Mouse (Mus musculus) thymus, adult 2 months (tissue): ENCODE measurements around the gene A830031A19Rik. TPM values are rescaled to one million over a fixed set of nuclear protein-coding genes. Genes with fewer than 3 reads are reported as not detected.

Experiments
- DNase-seq: peaks from one replicate; pipeline ENCODE4 v3.0.0; 2021
- H3K27ac ChIP-seq: fragments of 200-500 bp; 2 replicates; pipeline ENCODE4 v1.5.1; 2012; ENCODE audit warnings: low read length, control low read depth; ENCODE audit not compliant: control insufficient read depth, insufficient read depth
- H3K27me3 ChIP-seq: fragments of 200-500 bp; 2 replicates; pipeline ENCODE4 v1.6.1; 2012; ENCODE audit warnings: mild to moderate bottlenecking, low read length, moderate library complexity, mixed read lengths; ENCODE audit not compliant: control insufficient read depth, insufficient read depth
- H3K36me3 ChIP-seq: fragments of 200-500 bp; 2 replicates; pipeline ENCODE4 v1.6.1; 2012; ENCODE audit warnings: mild to moderate bottlenecking, low read length, moderate library complexity; ENCODE audit not compliant: control insufficient read depth, insufficient read depth
- H3K4me1 ChIP-seq: fragments of 200-500 bp; replicated peaks from 2 replicates; pipeline ENCODE4 v1.6.1; 2012; ENCODE audit warnings: low read length; ENCODE audit not compliant: control insufficient read depth, insufficient read depth
- H3K4me3 ChIP-seq: fragments of 200-500 bp; 2 replicates; pipeline ENCODE4 v1.5.1; 2012; ENCODE audit warnings: mild to moderate bottlenecking, low read length, control low read depth, moderate library complexity; ENCODE audit not compliant: control insufficient read depth, insufficient read depth
- CTCF ChIP-seq: fragments of 200-500 bp; IDR thresholded peaks from 2 replicates; pipeline ENCODE4 v1.5.1; 2012; ENCODE audit warnings: mild to moderate bottlenecking, control low read depth, low read length, moderate library complexity, borderline replicate concordance; ENCODE audit not compliant: control insufficient read depth, poor library complexity, insufficient read depth; ENCODE audit errors: extremely low read depth
- POLR2A ChIP-seq: fragments of 200-500 bp; IDR thresholded peaks from 2 replicates; pipeline ENCODE4 v1.6.1; 2012; ENCODE audit warnings: mild to moderate bottlenecking, low read length, control low read depth, moderate library complexity; ENCODE audit not compliant: control insufficient read depth, poor library complexity, insufficient read depth; ENCODE audit errors: extremely low read depth
- WGBS: fragments of 180-500 bp; shearing (Covaris S2); methylation state at CpG from one replicate; pipeline ENCODE4 v1.1.7; 2018; 5-methylcytosine and 5-hydroxymethylcytosine counted together
- polyA plus RNA-seq: library from polyadenylated mRNA; depleted of rRNA; stranded (reverse); fragments of >200 nt; gene quantifications from 2 replicates; pipeline ENCODE4 v1.2.3, GENCODE M21; 2012

A830031A19Rik gene
- polyA plus RNA-seq, 1 experiment: not detected

DNA sequence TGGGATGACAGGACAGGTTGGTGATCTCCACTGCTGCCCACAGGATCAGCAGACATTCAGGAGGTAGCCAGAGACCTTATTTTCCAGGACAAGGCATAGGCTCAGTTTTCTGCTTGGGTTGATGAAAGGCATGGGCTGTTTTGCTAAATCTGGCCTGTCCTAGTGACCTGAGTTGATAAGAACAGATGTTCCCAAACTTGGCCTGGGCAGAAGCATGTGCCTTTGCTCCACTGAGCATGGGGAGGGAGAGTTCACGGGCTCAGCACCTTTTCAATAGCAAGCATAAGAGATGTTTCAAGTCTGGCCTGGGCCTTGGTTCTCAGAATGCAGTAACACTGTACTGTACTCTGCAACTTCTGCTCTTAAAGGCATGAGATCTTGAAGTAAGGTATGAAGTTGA is 54.1 kb downstream of the A830031A19Rik start:
- no peak for DNase-seq
- no peak overlapping the region for H3K27ac ChIP-seq
- H3K4me1 ChIP-seq: no peaks in the 10 kb centered on the region
- H3K27me3 ChIP-seq: no peaks in the 10 kb centered on the region
- H3K36me3 ChIP-seq: no peaks in the 10 kb centered on the region
- no peak overlapping the region for H3K4me3 ChIP-seq
- WGBS: 86% methylated on average over 1 of the region's 1 CpGs
- no peak for TF ChIP-seq POLR2A
- TF ChIP-seq CTCF: no peak

DNA sequence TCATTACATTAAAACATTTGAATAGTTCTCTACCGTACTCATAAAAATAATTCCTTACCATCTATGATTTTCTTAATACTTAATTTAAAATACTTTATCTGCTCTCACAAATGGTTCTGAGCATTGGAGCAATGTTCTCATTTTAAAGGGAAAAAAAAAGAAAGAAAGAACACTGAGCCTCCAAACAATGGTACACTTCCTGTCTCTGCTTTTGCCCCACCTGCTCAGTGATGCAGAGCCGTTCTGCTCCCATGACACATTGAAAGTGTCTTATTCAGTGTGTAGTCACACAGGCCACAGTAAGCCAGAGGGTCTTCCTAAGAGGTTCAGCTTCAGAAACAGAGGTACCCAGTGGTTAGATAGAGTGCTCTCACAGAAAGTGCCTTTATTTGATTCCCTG is 56.1 kb downstream of the A830031A19Rik start:
- Histone ChIP-seq H3K27me3 (no peaks in the 10 kb centered on the region), H3K4me3 (no peak overlapping the region), H3K36me3 (no peaks in the 10 kb centered on the region), H3K4me1 (no peaks in the 10 kb centered on the region), H3K27ac (no peak overlapping the region)
- DNase-seq: no peak
- 58% methylated on average over 2 of the region's 2 CpGs for WGBS
- no peak for TF ChIP-seq POLR2A
- no peak for TF ChIP-seq CTCF

DNA sequence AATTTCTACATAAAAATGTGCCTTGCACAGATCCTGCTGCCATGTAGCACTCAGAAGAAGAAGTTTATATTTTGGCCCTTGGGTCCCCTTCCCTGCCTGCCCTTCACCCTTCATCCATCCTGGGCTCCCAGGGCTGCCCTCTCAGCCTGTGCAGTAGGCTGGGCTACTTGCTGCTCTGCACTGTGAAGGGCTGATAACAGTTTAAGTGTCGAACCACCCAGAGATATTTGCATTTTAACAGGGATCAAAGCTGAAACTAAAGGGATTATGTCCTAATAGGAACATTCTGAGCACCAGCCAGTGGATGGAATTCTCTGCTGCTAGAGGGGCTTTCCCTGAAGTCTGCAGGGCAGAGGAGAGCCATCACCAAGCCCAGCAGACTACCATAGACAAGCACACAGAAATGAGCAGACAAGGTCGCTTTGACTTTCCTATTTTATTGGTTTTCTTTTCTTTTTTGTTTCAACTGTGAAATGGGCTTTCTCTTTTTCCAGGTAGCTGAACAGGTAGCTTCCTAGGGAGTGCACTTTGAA is 58.1 kb downstream of the A830031A19Rik start:
- Histone ChIP-seq H3K27ac (no peak overlapping the region), H3K4me3 (no peak overlapping the region), H3K4me1 (no peaks in the 10 kb centered on the region), H3K27me3 (no peaks in the 10 kb centered on the region), H3K36me3 (no peaks in the 10 kb centered on the region)
- no peak for TF ChIP-seq POLR2A
- DNase-seq: no peak
- 65% methylated on average over 2 of the region's 2 CpGs for WGBS

DNA sequence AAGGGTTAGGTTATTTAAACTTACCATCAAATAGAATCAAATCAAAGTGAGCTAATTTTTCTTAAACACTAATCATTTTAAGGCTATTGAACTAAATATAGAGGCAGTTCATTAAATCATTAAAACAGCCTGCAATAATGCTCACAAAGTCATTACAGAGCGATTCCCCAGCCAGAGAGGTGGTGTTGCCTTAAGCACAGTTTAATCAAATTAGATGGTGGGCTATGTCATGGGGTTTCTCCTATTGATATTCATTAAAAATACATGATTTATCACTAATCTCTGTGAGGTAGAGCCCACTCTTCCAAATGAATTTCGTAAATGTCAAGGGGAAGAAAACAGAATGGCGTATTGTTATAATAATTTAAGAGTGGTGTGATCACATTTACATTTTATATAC is 58.8 kb downstream of the A830031A19Rik start:
- TF ChIP-seq CTCF: no peak
- no peak for TF ChIP-seq POLR2A
- Histone ChIP-seq H3K36me3 (no peaks in the 10 kb centered on the region), H3K4me1 (no peaks in the 10 kb centered on the region), H3K27me3 (no peaks in the 10 kb centered on the region), H3K27ac (no peak overlapping the region), H3K4me3 (no peak overlapping the region)
- DNase-seq: no peak
- 94% methylated on average over 3 of the region's 3 CpGs for WGBS

DNA sequence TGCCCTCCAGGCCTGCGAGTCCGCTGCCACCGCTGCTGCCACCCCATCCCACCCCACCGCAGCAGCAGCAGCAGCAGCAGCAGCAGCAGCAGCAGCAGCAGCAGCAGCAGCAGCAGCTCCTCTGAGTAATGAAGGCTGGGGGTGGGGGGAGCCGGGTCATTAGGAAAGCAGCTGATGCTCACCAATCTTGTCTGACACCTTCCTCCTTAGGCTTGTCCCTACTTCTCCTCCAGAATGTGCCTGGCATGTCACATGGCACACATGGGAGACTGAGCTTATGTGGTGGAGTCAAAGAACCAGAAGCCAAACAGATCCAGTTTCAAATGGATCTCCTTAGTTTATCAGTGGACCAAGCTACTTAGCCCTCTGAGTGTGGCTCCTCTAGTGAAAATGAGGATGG is 60.2 kb downstream of the A830031A19Rik start:
- no peaks in the 10 kb centered on the region for H3K27me3 ChIP-seq
- TF ChIP-seq CTCF (no peak), POLR2A (no peak)
- 95% methylated on average over 5 of the region's 5 CpGs for WGBS
- no peaks in the 10 kb centered on the region for H3K36me3 ChIP-seq
- no peak overlapping the region for H3K27ac ChIP-seq
- H3K4me3 ChIP-seq: no peak overlapping the region
- no peak for DNase-seq
- H3K4me1 ChIP-seq: no peaks in the 10 kb centered on the region

DNA sequence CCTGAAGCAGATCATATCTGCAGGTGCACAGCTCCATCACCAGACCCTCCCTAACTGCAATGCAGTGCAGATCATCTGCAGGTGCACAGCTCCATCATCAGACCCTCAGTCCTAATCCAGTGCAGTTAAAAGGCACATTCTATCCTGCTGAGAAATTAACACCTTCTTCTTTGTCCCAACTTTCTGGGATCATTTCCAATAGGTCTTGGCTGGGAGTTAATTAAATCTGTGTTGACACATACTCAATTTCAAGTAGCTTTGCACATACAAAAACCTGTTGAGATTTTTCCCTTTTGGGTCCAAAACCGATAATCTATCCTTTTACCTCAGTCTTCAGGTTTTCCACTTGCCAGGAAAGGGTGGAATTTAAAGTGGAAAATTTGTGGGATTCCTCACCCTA is 62.6 kb downstream of the A830031A19Rik start:
- DNase-seq: no peak
- H3K36me3 ChIP-seq: no peaks in the 10 kb centered on the region
- no peak overlapping the region for H3K27ac ChIP-seq
- no peaks in the 10 kb centered on the region for H3K4me1 ChIP-seq
- no peak overlapping the region for H3K4me3 ChIP-seq
- H3K27me3 ChIP-seq: no peaks in the 10 kb centered on the region
- 92% methylated on average over 1 of the region's 1 CpGs for WGBS
- TF ChIP-seq POLR2A: no peak
- TF ChIP-seq CTCF: no peak

DNA sequence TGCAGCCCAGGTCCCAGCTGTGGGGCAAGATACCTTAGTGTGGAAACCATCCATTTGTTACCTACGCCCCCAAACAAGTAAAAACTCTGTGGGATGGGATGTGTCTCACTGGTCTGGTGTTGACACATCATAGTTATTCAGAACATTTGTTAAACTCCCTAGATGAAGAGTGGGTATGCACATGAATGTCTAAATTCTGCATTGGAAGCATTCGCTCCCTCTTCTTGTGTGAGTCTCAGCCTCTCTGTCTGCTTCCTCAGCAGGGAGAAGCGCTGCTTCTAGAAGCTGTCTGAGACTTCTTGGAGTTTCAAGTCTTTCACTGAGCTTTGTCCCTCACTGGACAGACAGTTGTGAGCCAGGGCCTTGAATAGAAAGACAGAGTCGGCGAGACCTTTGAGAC is 65.9 kb downstream of the A830031A19Rik start:
- 95% methylated on average over 5 of the region's 5 CpGs for WGBS
- no peak for TF ChIP-seq POLR2A
- TF ChIP-seq CTCF: no peak
- no peaks in the 10 kb centered on the region for H3K27me3 ChIP-seq

More for the DNA sequence above, 65.9 kb downstream of the A830031A19Rik start:
- Histone ChIP-seq H3K4me1 (no peaks in the 10 kb centered on the region), H3K27ac (no peak overlapping the region), H3K36me3 (no peaks in the 10 kb centered on the region), H3K4me3 (no peak overlapping the region)
- no peak for DNase-seq
